Mouse (Mus musculus) ES-E14 (cell line): Measurements from ENCODE around the gene Snx5.

Source experiments
- CHD2 ChIP-seq: IDR thresholded peaks from 2 replicates; pipeline ENCODE4 v1.6.1; 2014; ENCODE audit warnings: mild to moderate bottlenecking, low read depth, low read length, inconsistent platforms
- MAFK ChIP-seq: IDR thresholded peaks from 2 replicates; pipeline ENCODE4 v1.6.1; 2014; ENCODE audit warnings: mild to moderate bottlenecking, low read depth, low read length, inconsistent platforms; ENCODE audit not compliant: insufficient read depth
- ZNF384 ChIP-seq: IDR thresholded peaks from 2 replicates; pipeline ENCODE4 v1.6.1; 2012; ENCODE audit warnings: low read depth, low read length, inconsistent platforms

- no peak for TF ChIP-seq ZNF384
- no peak for TF ChIP-seq CHD2
- TF ChIP-seq MAFK, result no peak
Observed at GRCm38 (mm10) chr2:144276885-144277284, 6.2 kb upstream of the Snx5 start.
